Mouse (Mus musculus) limb, embryonic 13.5 days (tissue): ENCODE measurements around the gene Gm42791. TPM values are rescaled to one million over a fixed set of nuclear protein-coding genes. Genes with fewer than 3 reads are reported as not detected.

ENCODE experiments used
- ATAC-seq: fragments of 200-750 bp; cut with Nextera tagmentation; 2 replicates; pipeline ENCODE4 v1.8.0; 2017; ENCODE audit warnings: low read depth, moderate number of reproducible peaks, moderate TSS enrichment; ENCODE audit not compliant: low FRiP score
- H3K27ac ChIP-seq: fragments of 300-500 bp; sonication (generic); 2 replicates; pipeline ENCODE4 v1.5.1; 2015; ENCODE audit warnings: inconsistent platforms, mild to moderate bottlenecking, moderate library complexity
- H3K27me3 ChIP-seq: fragments of 300-500 bp; sonication (generic); 2 replicates; pipeline ENCODE4 v1.6.1; 2015; ENCODE audit warnings: mild to moderate bottlenecking, inconsistent platforms
- H3K36me3 ChIP-seq: fragments of 300-500 bp; sonication (generic); 2 replicates; pipeline ENCODE4 v1.6.1; 2015; ENCODE audit warnings: inconsistent platforms, mild to moderate bottlenecking, moderate library complexity
- H3K4me1 ChIP-seq: fragments of 300-500 bp; sonication (generic); 2 replicates; pipeline ENCODE4 v1.6.1; 2015; ENCODE audit warnings: inconsistent platforms
- H3K4me2 ChIP-seq: fragments of 300-500 bp; sonication (generic); replicated peaks from 2 replicates; pipeline ENCODE4 v1.6.1; 2015; ENCODE audit warnings: inconsistent platforms, mild to moderate bottlenecking, moderate library complexity
- H3K4me3 ChIP-seq: fragments of 300-500 bp; sonication (generic); 2 replicates; pipeline ENCODE4 v1.5.1; 2015; ENCODE audit warnings: moderate library complexity, mild to moderate bottlenecking, inconsistent platforms
- H3K9ac ChIP-seq: fragments of 300-500 bp; sonication (generic); 2 replicates; pipeline ENCODE4 v1.6.1; 2015; ENCODE audit warnings: mild to moderate bottlenecking, inconsistent platforms
- H3K9me3 ChIP-seq: fragments of 300-500 bp; sonication (generic); 2 replicates; pipeline ENCODE4 v1.6.1; 2016; ENCODE audit warnings: inconsistent platforms
- WGBS: fragments of 180-500 bp; shearing (Covaris S2); methylation state at CpG from one replicate; pipeline ENCODE4 v1.1.7; 2015; 5-methylcytosine and 5-hydroxymethylcytosine counted together
- polyA plus RNA-seq: library from polyadenylated mRNA; unstranded; fragments of >200 nt; fragmentation: Nextera tagmentation; extraction: Ambion mirVana; gene quantifications from 2 replicates; pipeline ENCODE4 v1.2.1, GENCODE M21; 2015

Gm42791 gene
- 1.6 and 2.6 TPM in 2 replicates for polyA plus RNA-seq

DNA sequence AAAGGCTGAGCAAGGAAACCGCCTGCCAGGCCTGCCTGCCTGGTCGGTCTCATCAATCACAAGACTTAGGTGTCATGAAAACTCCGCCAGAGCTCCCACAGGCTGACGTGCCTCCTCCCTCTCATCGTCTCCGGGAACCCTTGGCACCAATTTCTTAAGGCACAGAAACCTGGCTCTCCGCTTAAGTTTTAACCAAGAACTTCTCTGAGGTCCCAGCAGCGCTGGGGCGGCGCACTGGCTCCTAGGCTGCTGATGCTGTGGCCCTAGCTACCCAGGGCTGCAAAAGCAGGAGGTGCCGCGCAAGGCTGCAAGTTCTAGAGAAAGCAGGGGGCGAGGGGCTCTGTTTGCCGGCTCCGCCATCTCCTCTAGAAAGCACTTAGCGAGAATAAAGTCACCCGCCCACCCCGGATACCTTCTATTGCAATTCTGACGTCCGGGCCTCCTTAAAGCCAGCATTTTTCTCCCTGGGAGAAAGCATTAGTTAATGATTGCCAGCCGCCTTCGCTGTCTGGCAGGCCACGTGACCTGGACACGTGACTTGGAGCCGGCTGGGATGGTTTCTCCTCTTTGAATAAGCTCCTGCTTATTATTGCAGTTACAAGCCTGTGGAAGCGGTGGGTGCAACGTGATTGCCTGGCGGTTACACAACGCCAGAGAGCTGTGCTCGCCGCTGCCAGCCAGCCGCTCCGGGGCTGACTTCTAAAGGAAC lies at the start of gene Gm42791:
Gm42791 (minus strand) TSS at position 442 of the 709 bp plus-strand sequence.
- Histone ChIP-seq H3K27me3 (no peaks in the 10 kb centered on the region), H3K4me1 (peaks cover 31% of the 10 kb centered on the region), H3K4me2 (peak within 1 kb of the TSS; percentile 76), H3K9me3 (peaks cover 13% of the 10 kb centered on the region), H3K4me3 (peak within 1 kb of the TSS; percentile 58), H3K36me3 (peaks cover 11% of the 10 kb centered on the region), H3K27ac (peak within 1 kb of the TSS; percentile 99), H3K9ac (peak within 1 kb of the TSS; percentile 79)
- peak; percentile 90 for ATAC-seq
- WGBS, result under 1% methylated on average over 33 of the region's 33 CpGs

DNA sequence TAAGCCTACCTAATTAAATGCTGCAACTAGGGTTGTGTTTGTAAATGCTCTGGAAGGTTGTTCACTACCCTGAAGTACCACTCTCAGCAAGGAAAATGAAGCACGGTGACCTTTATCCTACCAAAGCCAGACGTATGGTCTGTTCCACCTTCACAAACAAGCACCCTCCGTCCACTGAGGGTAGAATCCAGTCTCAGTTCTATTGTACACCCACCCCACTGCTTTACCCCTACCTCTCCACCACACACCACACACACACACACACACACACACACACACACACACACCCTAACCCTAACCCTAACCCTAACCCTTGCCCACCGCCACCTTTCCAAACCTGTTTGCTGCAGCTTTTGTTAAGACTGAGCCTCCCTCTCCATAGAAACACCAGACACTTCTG lies 49.1 kb upstream of the Gm42791 start:
- H3K4me2 ChIP-seq, result no peak overlapping the region
- ATAC-seq, result no peak
- no peak overlapping the region; the same call in 1 of the 2 replicates for H3K27ac ChIP-seq
- H3K36me3 ChIP-seq, result peaks cover 31% of the 10 kb centered on the region
- H3K4me3 ChIP-seq, result no peak overlapping the region
- no peaks in the 10 kb centered on the region for H3K4me1 ChIP-seq
- WGBS, result 83% methylated on average over 4 of the region's 4 CpGs
- H3K9me3 ChIP-seq, result peaks cover 8% of the 10 kb centered on the region; the same call in 1 of the 2 replicates
- no peak overlapping the region for H3K9ac ChIP-seq
- H3K27me3 ChIP-seq, result no peaks in the 10 kb centered on the region

DNA sequence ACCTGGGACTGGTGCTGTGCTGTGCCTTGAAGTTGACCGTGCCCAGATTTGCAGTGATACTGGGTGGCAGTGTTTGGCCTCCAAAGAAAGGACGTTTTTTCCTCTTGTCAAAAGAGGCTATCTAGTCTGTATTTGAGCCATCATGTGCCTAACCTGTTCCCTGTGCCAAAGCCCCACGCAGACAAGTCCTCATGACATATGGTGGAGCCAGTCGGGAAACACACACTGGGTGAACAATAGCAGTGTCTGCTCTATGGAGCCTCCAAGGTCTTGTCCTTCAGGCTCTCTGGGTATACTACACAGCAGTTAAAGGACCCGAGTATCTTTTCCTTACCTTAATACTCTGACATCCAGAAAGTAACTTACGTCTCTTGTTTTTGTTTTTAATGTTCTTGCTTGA lies 48.3 kb upstream of the Gm42791 start:
- WGBS, result 84% methylated on average over 6 of the region's 6 CpGs
- Histone ChIP-seq H3K9ac (no peak overlapping the region), H3K4me1 (no peaks in the 10 kb centered on the region), H3K36me3 (peaks cover 27% of the 10 kb centered on the region), H3K4me3 (no peak overlapping the region), H3K27me3 (no peaks in the 10 kb centered on the region), H3K4me2 (no peak overlapping the region), H3K27ac (no peak overlapping the region), H3K9me3 (peaks cover 8% of the 10 kb centered on the region; the same call in 1 of the 2 replicates)
- ATAC-seq, result no peak

DNA sequence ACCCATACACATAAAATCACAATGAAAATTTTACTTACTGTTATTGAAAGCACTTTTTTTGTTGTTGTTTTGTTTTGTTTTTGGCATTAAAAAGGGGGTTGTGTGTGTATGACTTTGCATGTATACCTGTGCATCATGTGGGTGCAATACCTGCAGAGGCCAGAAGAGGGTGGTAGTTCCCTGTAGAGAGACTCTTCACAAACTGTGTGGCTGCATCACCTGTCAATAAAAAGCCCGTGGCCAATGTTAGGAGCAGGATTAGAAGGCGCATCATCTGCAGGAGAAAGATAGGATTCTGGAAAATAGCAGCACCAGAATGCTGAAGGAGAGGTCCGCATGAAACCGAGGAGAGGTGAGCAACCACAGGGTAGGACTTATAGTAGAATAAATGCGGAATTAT lies 44.9 kb upstream of the Gm42791 start:
- H3K4me3 ChIP-seq, result no peak overlapping the region
- peaks cover 5% of the 10 kb centered on the region; the same call in 1 of the 2 replicates for H3K36me3 ChIP-seq
- WGBS, result 87% methylated on average over 5 of the region's 5 CpGs
- H3K9me3 ChIP-seq, result peaks cover 16% of the 10 kb centered on the region
- no peak overlapping the region for H3K4me2 ChIP-seq
- H3K4me1 ChIP-seq, result no peaks in the 10 kb centered on the region
- no peak for ATAC-seq
- H3K9ac ChIP-seq, result no peak overlapping the region
- no peaks in the 10 kb centered on the region for H3K27me3 ChIP-seq
- H3K27ac ChIP-seq, result no peak overlapping the region

DNA sequence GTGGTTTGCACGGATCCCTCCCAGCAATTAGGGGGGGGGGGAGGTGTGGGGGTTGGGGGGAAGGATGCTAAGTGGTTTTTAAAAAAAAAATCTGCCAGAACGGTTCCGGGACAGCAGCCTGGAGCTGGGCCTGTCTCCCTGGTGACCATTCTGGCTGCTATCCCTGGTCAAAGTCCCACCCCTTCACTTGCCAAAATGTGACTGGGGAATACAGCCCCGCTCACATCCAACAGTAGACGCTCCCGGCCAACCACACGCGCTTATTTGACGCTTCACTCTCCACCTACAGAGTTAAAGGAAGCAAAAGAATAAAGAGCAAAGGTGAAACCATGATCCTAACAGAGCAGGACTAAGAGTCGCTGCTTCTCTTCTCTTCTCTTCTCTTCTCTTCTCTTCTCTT lies 42.8 kb upstream of the Gm42791 start:
- Histone ChIP-seq H3K4me3 (no peak overlapping the region), H3K4me2 (no peak overlapping the region), H3K9me3 (peaks cover 16% of the 10 kb centered on the region), H3K36me3 (0 out of 2 replicates have a peak, but pooled peaks cover 5% of the 10 kb centered on the region), H3K27me3 (no peaks in the 10 kb centered on the region), H3K27ac (no peak overlapping the region), H3K4me1 (peaks cover 3% of the 10 kb centered on the region; the same call in 1 of the 2 replicates), H3K9ac (no peak overlapping the region)
- ATAC-seq, result no peak
- 28% methylated on average over 10 of the region's 10 CpGs for WGBS

DNA sequence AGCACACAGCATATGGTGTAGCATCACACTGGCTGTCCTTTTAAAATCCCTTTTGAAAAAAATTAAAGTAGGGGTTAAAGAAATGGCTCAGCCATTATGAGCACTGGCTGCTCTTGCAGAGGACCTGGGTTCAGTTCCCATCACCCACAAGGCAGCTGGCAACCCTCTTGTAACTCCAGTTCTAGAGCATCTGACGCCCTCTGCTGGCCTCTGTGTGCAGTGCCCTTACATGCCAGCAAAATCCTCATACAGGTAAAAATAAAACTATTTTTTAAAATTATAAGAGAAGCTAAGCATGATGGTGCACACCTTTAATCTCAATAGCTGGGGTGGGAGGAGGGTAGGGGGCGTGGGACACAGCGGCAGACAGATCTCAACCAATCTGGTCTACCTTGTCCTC lies 42.0 kb upstream of the Gm42791 start:
- H3K4me2 ChIP-seq, result no peak overlapping the region
- 0 out of 2 replicates have a peak, but pooled peaks cover 5% of the 10 kb centered on the region for H3K36me3 ChIP-seq
- ATAC-seq, result no peak
- no peak overlapping the region for H3K9ac ChIP-seq
- peaks cover 16% of the 10 kb centered on the region for H3K9me3 ChIP-seq
- H3K4me3 ChIP-seq, result no peak overlapping the region
- 92% methylated on average over 3 of the region's 3 CpGs for WGBS
- H3K4me1 ChIP-seq, result peaks cover 9% of the 10 kb centered on the region
- H3K27me3 ChIP-seq, result no peaks in the 10 kb centered on the region
- no peak overlapping the region for H3K27ac ChIP-seq

DNA sequence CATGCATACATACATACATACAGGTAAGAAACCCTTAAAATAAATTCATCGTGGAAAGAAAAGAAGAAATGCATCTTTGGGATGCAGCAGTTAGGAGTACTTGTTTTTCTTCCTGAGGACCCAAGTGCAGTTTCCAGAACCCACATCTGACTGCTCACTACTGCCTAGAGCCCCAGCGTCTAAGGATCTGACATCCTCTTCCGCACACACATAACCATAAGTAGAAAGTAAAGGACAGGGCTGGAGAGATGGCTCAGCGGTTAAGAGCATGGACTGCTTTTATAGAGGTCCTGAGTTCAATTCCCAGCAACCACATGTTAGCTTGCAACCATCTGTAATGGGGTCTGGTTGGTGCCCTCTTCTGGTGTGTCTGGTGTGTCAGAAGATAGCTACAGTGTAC lies 37.5 kb upstream of the Gm42791 start:
- H3K9me3 ChIP-seq, result peaks cover 8% of the 10 kb centered on the region; the same call in 1 of the 2 replicates
- ATAC-seq, result no peak
- no peak overlapping the region for H3K27ac ChIP-seq
- H3K27me3 ChIP-seq, result no peaks in the 10 kb centered on the region
- no peak overlapping the region for H3K4me3 ChIP-seq
- H3K9ac ChIP-seq, result no peak overlapping the region
- 97% methylated on average over 4 of the region's 4 CpGs for WGBS
- H3K4me2 ChIP-seq, result no peak overlapping the region
- H3K36me3 ChIP-seq, result no peaks in the 10 kb centered on the region
- peaks cover 44% of the 10 kb centered on the region for H3K4me1 ChIP-seq

DNA sequence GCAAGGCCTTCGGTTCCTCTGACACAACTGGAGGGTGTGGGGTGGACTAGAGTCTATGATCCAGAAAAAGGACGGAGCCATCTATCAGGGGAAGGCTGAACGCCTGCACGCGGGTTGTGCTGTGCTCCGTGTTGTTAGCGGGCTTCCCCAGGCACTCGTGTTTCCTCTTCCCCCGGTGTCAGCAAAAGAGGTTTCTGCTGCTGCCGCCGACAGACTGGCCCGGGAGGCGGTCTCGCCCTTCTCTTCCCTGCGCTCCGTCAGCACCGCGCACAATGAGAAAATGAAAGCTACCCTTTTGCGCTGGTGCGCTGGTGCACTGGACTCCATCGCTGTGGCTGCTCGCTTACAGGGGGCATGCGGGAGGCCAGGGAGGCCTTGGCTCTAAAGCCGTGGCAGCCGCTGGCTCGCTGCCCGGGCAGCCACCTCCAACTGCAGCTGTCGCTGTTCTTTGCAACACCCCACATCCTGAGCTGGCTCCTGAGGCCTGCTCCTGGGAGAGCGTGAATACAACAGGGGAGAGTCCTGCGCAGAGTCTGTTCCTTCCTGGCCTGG lies 36.3 kb upstream of the Gm42791 start:
- Histone ChIP-seq H3K4me1 (peaks cover 44% of the 10 kb centered on the region), H3K27ac (peak overlapping the region; percentile 93), H3K4me3 (peak overlapping the region; percentile 37), H3K9ac (peak overlapping the region; percentile 65), H3K27me3 (no peaks in the 10 kb centered on the region), H3K4me2 (peak overlapping the region; percentile 70), H3K9me3 (peaks cover under 1% of the 10 kb centered on the region; the same call in 1 of the 2 replicates), H3K36me3 (no peaks in the 10 kb centered on the region)
- ATAC-seq, result peak; percentile 86
- WGBS, result 2% methylated on average over 28 of the region's 30 CpGs

DNA sequence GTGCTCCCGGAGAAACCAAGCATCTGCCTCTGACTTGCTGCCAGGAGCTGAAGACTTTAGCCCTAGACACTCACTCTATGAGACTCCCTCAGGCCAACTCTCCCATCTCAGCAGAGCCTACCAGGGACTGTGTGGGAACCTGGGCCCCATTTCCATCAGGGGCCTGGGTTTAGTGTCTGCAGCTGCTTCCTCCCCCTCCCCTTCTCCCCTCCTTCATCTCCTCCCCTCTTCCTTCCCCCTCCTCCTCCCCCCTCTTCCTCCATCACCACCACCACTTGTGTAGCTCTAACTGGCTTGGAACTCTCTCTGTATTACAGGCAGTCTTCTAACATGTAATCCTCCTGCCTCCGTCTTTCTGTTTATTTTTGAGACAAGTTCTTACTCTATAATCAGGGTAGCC lies 35.2 kb upstream of the Gm42791 start:
- Histone ChIP-seq H3K4me2 (0 out of 2 replicates have a peak overlapping the region, but pooled peaks have one; percentile 9), H3K4me3 (no peak overlapping the region), H3K27me3 (no peaks in the 10 kb centered on the region), H3K9me3 (no peaks in the 10 kb centered on the region), H3K36me3 (no peaks in the 10 kb centered on the region), H3K4me1 (peaks cover 44% of the 10 kb centered on the region), H3K27ac (peak overlapping the region; percentile 93; the same call in 1 of the 2 replicates), H3K9ac (no peak overlapping the region)
- no peak for ATAC-seq
- 42% methylated on average over 2 of the region's 2 CpGs for WGBS

DNA sequence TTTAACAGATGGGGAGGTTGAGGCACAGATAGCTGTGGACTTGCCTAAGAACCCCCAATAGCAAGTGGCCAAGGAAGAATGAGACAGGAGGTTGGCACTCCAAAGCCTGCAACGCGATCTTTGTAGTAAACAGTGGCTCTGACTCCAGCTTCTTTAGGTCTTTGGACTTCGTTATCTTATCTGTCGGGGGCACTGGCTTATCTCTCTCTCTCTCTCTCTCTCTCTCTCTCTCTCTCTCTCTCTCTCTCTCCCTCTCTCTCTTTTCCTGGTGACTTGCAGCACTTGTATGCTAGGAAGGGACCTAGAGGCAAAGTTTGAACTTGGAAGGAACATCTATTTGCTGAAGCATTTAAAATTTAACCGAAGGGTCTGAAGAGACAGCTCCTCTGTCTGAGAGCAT lies 33.4 kb upstream of the Gm42791 start:
- H3K4me1 ChIP-seq, result peaks cover 43% of the 10 kb centered on the region
- no peaks in the 10 kb centered on the region for H3K9me3 ChIP-seq
- no peak overlapping the region for H3K4me3 ChIP-seq
- H3K4me2 ChIP-seq, result no peak overlapping the region
- no peaks in the 10 kb centered on the region for H3K27me3 ChIP-seq
- WGBS, result 75% methylated on average over 5 of the region's 5 CpGs
- ATAC-seq, result no peak
- H3K9ac ChIP-seq, result no peak overlapping the region
- H3K36me3 ChIP-seq, result no peaks in the 10 kb centered on the region
- H3K27ac ChIP-seq, result no peak overlapping the region

DNA sequence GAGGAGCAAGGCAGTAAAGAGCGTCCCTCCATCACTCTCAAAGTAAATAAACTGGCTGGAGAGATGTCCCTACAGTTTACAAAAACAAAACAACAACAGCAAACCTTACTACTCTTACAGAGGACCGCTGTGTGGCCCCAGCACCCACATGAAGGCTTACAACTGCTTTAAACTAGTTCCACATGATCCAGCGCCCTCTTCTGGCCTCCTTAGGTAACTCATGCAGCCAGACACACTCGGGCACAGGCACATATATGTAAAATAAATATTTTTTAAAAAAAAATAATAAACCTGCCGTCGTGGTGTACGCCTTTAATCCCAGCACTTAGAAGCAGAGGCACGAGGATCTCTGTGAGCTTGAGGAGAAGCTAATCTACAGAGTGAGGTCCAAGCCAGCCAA lies 32.4 kb upstream of the Gm42791 start:
- Histone ChIP-seq H3K9ac (no peak overlapping the region), H3K4me3 (no peak overlapping the region), H3K36me3 (no peaks in the 10 kb centered on the region), H3K4me2 (no peak overlapping the region), H3K27ac (no peak overlapping the region), H3K4me1 (peaks cover 39% of the 10 kb centered on the region), H3K9me3 (no peaks in the 10 kb centered on the region), H3K27me3 (no peaks in the 10 kb centered on the region)
- 81% methylated on average over 8 of the region's 8 CpGs for WGBS
- ATAC-seq, result no peak

DNA sequence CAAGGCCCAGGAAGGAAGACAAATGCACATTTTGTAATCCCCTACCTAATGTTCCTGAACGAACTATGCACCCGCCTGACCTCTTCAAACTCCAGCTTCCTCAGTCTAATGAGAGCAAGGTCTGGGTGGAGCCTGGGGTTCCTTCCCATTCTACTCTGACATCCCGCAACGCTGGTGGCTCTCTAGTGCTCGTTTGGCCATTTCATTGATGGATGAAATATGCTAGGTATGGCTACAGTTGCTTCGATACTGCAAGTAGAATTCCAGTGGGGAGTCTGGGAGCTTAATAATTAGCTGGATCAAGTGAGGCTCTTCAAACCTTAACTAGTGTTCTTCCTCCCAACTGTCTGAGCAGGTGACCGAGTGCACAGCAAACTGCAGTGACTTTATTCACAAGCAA lies 26.2 kb upstream of the Gm42791 start:
- Histone ChIP-seq H3K27me3 (no peaks in the 10 kb centered on the region), H3K27ac (no peak overlapping the region), H3K4me3 (no peak overlapping the region), H3K4me1 (peaks cover 9% of the 10 kb centered on the region), H3K9ac (no peak overlapping the region), H3K4me2 (peak overlapping the region; percentile 39), H3K9me3 (no peaks in the 10 kb centered on the region), H3K36me3 (no peaks in the 10 kb centered on the region)
- no peak for ATAC-seq
- WGBS, result 47% methylated on average over 7 of the region's 7 CpGs
